Mouse (Mus musculus) MEL (cell line): ENCODE results near the gene Best1. TPM values are rescaled to one million over a fixed set of nuclear protein-coding genes. Genes with fewer than 3 reads are reported as not detected.
A peak's percentile ranks its signal among the peaks of the same experiment; 100 is the strongest.

Source experiments
- DNase-seq: peaks from one replicate; pipeline ENCODE4 v3.0.0; 2011; ENCODE audit warnings: low read depth, low spot score
- H3K27ac ChIP-seq: 2 replicates; pipeline ENCODE4 v1.5.1; 2012; ENCODE audit warnings: low read depth, mild to moderate bottlenecking, control low read depth, low read length, moderate library complexity; ENCODE audit not compliant: control insufficient read depth
- H3K27me3 ChIP-seq, 2 experiments: fragments of 150-350 bp in 1 of 2; sonication (generic) in 1 of 2; 2 replicates each; pipeline ENCODE4 v1.6.1; 2012; ENCODE audit warnings: low read length in 2 of 2, mild to moderate bottlenecking in 2 of 2, improper control_type of control experiment in 1 of 2, moderate library complexity in 1 of 2; ENCODE audit not compliant: insufficient read depth in 2 of 2, control insufficient read depth in 1 of 2
- H3K36me3 ChIP-seq, 2 experiments: 2 replicates each; pipeline ENCODE4 v1.6.1; 2012 to 2014; ENCODE audit warnings: low read length in 2 of 2, improper control_type of control experiment in 1 of 2, inconsistent platforms in 1 of 2, mild to moderate bottlenecking in 1 of 2; ENCODE audit not compliant: insufficient read depth in 2 of 2, control insufficient read depth in 1 of 2
- H3K4me1 ChIP-seq, 2 experiments: fragments of 150-350 bp in 1 of 2; sonication (generic) in 1 of 2; 2 replicates each; pipeline ENCODE4 v1.6.1; 2012; ENCODE audit warnings: low read length in 2 of 2, improper control_type of control experiment in 1 of 2, mild to moderate bottlenecking in 1 of 2; ENCODE audit not compliant: insufficient read depth in 2 of 2, control insufficient read depth in 1 of 2
- H3K4me3 ChIP-seq, 2 experiments: fragments of 150-350 bp in 1 of 2; sonication (generic) in 1 of 2; 2 replicates each; pipeline ENCODE4 v1.5.1; 2012; ENCODE audit warnings: low read depth in 2 of 2, low read length in 2 of 2, mild to moderate bottlenecking in 2 of 2, moderate library complexity in 2 of 2, control low read depth in 1 of 2, improper control_type of control experiment in 1 of 2; ENCODE audit not compliant: control insufficient read depth in 1 of 2, insufficient read depth in 1 of 2
- H3K79me2 ChIP-seq: 2 replicates; pipeline ENCODE4 v1.6.1; 2012; ENCODE audit warnings: mild to moderate bottlenecking, low read length, moderate library complexity; ENCODE audit not compliant: control insufficient read depth, poor library complexity, insufficient read depth
- H3K9ac ChIP-seq: 2 replicates; pipeline ENCODE4 v1.6.1; 2012; ENCODE audit warnings: low read depth, mild to moderate bottlenecking, control low read depth, low read length, moderate library complexity; ENCODE audit not compliant: control insufficient read depth, poor library complexity, severe bottlenecking
- H3K9me3 ChIP-seq: fragments of 150-350 bp; sonication (generic); replicated peaks from 2 replicates; pipeline ENCODE4 v1.6.1; 2012; ENCODE audit warnings: mild to moderate bottlenecking, low read length, improper control_type of control experiment, moderate library complexity; ENCODE audit not compliant: insufficient read depth
- CHD1 ChIP-seq: IDR thresholded peaks from 2 replicates; pipeline ENCODE4 v1.6.1; 2012; ENCODE audit warnings: low read depth, mild to moderate bottlenecking, inconsistent platforms, low read length, improper control_type of control experiment
- CTCF ChIP-seq, 3 experiments: IDR thresholded peaks in 2 of 3; conservative IDR thresholded peaks in 1 of 3; 2 replicates each; pipeline ENCODE4 v1.5.1; 2011 to 2012; ENCODE audit warnings: low read length in 3 of 3, low read depth in 2 of 3, mild to moderate bottlenecking in 2 of 3, improper control_type of control experiment in 1 of 3, inconsistent platforms in 1 of 3, mixed read lengths in 1 of 3, moderate library complexity in 1 of 3; ENCODE audit not compliant: control insufficient read depth in 1 of 3, insufficient read depth in 1 of 3, poor library complexity in 1 of 3, severe bottlenecking in 1 of 3
- E2F4 ChIP-seq: IDR thresholded peaks from 2 replicates; pipeline ENCODE4 v1.6.1; 2011; ENCODE audit warnings: low read depth, low read length, improper control_type of control experiment, borderline replicate concordance
- EP300 ChIP-seq, 2 experiments: IDR thresholded peaks; 2 replicates each; pipeline ENCODE4 v1.6.1; 2011; ENCODE audit warnings: improper control_type of control experiment in 2 of 2, low read length in 2 of 2, low read depth in 1 of 2, mild to moderate bottlenecking in 1 of 2
- ETS1 ChIP-seq: IDR thresholded peaks from 2 replicates; pipeline ENCODE4 v1.6.1; 2012; ENCODE audit warnings: low read depth, mild to moderate bottlenecking, inconsistent platforms, low read length, improper control_type of control experiment, moderate library complexity
- GABPA ChIP-seq: IDR thresholded peaks from 2 replicates; pipeline ENCODE4 v1.6.1; 2012; ENCODE audit warnings: low read depth, mild to moderate bottlenecking, inconsistent platforms, low read length, improper control_type of control experiment, moderate library complexity
- GATA1 ChIP-seq: IDR thresholded peaks from 2 replicates; pipeline ENCODE4 v1.6.1; 2011; ENCODE audit warnings: low read depth, low read length, improper control_type of control experiment
- JUND ChIP-seq: IDR thresholded peaks from 2 replicates; pipeline ENCODE4 v1.6.1; 2011; ENCODE audit warnings: low read depth, mild to moderate bottlenecking, improper control_type of control experiment, low read length
- MAFK ChIP-seq: IDR thresholded peaks from 2 replicates; pipeline ENCODE4 v1.6.1; 2011; ENCODE audit warnings: low read depth, mild to moderate bottlenecking, low read length, improper control_type of control experiment, borderline replicate concordance
- MAX ChIP-seq: IDR thresholded peaks from 2 replicates; pipeline ENCODE4 v1.6.1; 2011; ENCODE audit warnings: low read length, improper control_type of control experiment
- MEF2A ChIP-seq: IDR thresholded peaks from 2 replicates; pipeline ENCODE4 v1.6.1; 2014; ENCODE audit warnings: low read depth, mild to moderate bottlenecking, inconsistent platforms, low read length, improper control_type of control experiment; ENCODE audit not compliant: poor library complexity, insufficient replicate concordance, severe bottlenecking; ENCODE audit errors: extremely low read depth
- MXI1 ChIP-seq: IDR thresholded peaks from 2 replicates; pipeline ENCODE4 v1.6.1; 2011; ENCODE audit warnings: mild to moderate bottlenecking, low read depth, low read length, improper control_type of control experiment
- MYC ChIP-seq: IDR thresholded peaks from 2 replicates; pipeline ENCODE4 v1.6.1; 2011; ENCODE audit warnings: low read depth, mild to moderate bottlenecking, low read length, improper control_type of control experiment, moderate library complexity
- POLR2AphosphoS2 ChIP-seq: IDR thresholded peaks from 2 replicates; pipeline ENCODE4 v1.6.1; 2011; ENCODE audit warnings: low read length, improper control_type of control experiment
- POLR2AphosphoS5 ChIP-seq: IDR thresholded peaks from 2 replicates; pipeline ENCODE4 v1.6.1; 2012; ENCODE audit warnings: low read depth, borderline replicate concordance, mild to moderate bottlenecking, inconsistent platforms, low read length, moderate library complexity, mixed read lengths
- RAD21 ChIP-seq: IDR thresholded peaks from 2 replicates; pipeline ENCODE4 v1.6.1; 2011; ENCODE audit warnings: mild to moderate bottlenecking, low read depth, low read length, improper control_type of control experiment
- RCOR1 ChIP-seq: IDR thresholded peaks from 2 replicates; pipeline ENCODE4 v1.6.1; 2012; ENCODE audit warnings: low read depth, mild to moderate bottlenecking, inconsistent platforms, low read length, improper control_type of control experiment
- SIN3A ChIP-seq: IDR thresholded peaks from 2 replicates; pipeline ENCODE4 v1.6.1; 2012; ENCODE audit warnings: low read length, improper control_type of control experiment, inconsistent platforms
- SMC3 ChIP-seq: IDR thresholded peaks from 2 replicates; pipeline ENCODE4 v1.6.1; 2011; ENCODE audit warnings: low read depth, low read length, improper control_type of control experiment
- TAL1 ChIP-seq: IDR thresholded peaks from 2 replicates; pipeline ENCODE4 v1.6.1; 2012; ENCODE audit warnings: mild to moderate bottlenecking, inconsistent platforms, low read length, moderate library complexity, mixed read lengths
- TBP ChIP-seq: IDR thresholded peaks from 2 replicates; pipeline ENCODE4 v1.8.0; 2011; ENCODE audit warnings: low read depth, low read length, improper control_type of control experiment
- TCF12 ChIP-seq: IDR thresholded peaks from 2 replicates; pipeline ENCODE4 v1.6.1; 2014; ENCODE audit warnings: low read depth, mild to moderate bottlenecking, inconsistent platforms, low read length, improper control_type of control experiment, moderate library complexity
- UBTF ChIP-seq: IDR thresholded peaks from 2 replicates; pipeline ENCODE4 v1.6.1; 2012; ENCODE audit warnings: low read depth, mild to moderate bottlenecking, inconsistent platforms, low read length, improper control_type of control experiment, moderate library complexity, borderline replicate concordance; ENCODE audit not compliant: insufficient read depth
- USF1 ChIP-seq: IDR thresholded peaks from 2 replicates; pipeline ENCODE4 v1.6.1; 2014; ENCODE audit warnings: low read depth, mild to moderate bottlenecking, inconsistent platforms, low read length, improper control_type of control experiment, moderate library complexity
- ZC3H11A ChIP-seq: IDR thresholded peaks from 2 replicates; pipeline ENCODE4 v1.6.1; 2012; ENCODE audit warnings: low read depth, mild to moderate bottlenecking, inconsistent platforms, low read length, improper control_type of control experiment
- ZKSCAN1 ChIP-seq: IDR thresholded peaks from 2 replicates; pipeline ENCODE4 v1.6.1; 2012; ENCODE audit warnings: low read depth, mild to moderate bottlenecking, inconsistent platforms, low read length, improper control_type of control experiment, moderate library complexity
- ZMIZ1 ChIP-seq: IDR thresholded peaks from 2 replicates; pipeline ENCODE4 v1.6.1; 2012; ENCODE audit warnings: low read depth, mild to moderate bottlenecking, inconsistent platforms, low read length, improper control_type of control experiment, moderate library complexity
- polyA plus RNA-seq, 2 experiments: library from polyadenylated mRNA; stranded (reverse) in 1 of 2; unstranded in 1 of 2; fragments of >175 nt in 1 of 2; fragments of >200 nt in 1 of 2; gene quantifications; 2 replicates each; pipeline versions ENCODE4 v1.2.1 to v1.2.4; 2012; ENCODE audit warnings: low replicate concordance in 2 of 2, low read depth in 1 of 2; ENCODE audit not compliant: insufficient read length in 2 of 2, insufficient read depth in 1 of 2, missing spikeins in 1 of 2
- total RNA-seq: library from RNA; depleted of rRNA; stranded (reverse); fragments of 300-350 nt; gene quantifications from 2 replicates; pipeline ENCODE4 v1.2.3, GENCODE M21; 2012

The Best1 gene
- total and polyA plus RNA-seq, 3 experiments, result 0.08 TPM; not detected in 2

- no peaks in the 10 kb centered on the region for H3K9me3 ChIP-seq
- DNase-seq, result peak; percentile 56
- peaks cover 36 to 40% of the 10 kb centered on the region in 2 experiments for H3K4me1 ChIP-seq
- H3K36me3 ChIP-seq, result peaks cover 13 to 55% of the 10 kb centered on the region in 2 experiments
- peaks cover 25% of the 10 kb centered on the region for H3K79me2 ChIP-seq
- H3K27ac ChIP-seq, result peak within 1 kb of the TSS; percentile 90
- peak within 1 kb of the TSS; percentile 82 for H3K9ac ChIP-seq
- H3K4me3 ChIP-seq, result no peak within 1 kb of the TSS
- TF ChIP-seq RCOR1, result peak; percentile 67
- TF ChIP-seq EP300 (IDR thresholded peaks at IDR 0.05; ENCODE audit: low read depth in 1 of 2, low read length in 2 of 2), result peak; percentile 74 to 80
- TF ChIP-seq ZMIZ1, result no peak
- TF ChIP-seq GABPA, result no peak
- peak; percentile 69 for TF ChIP-seq ETS1
- peak; percentile 79; the same call in 1 of the 2 replicates for TF ChIP-seq MYC
- TF ChIP-seq POLR2AphosphoS2, result no peak
- no peak for TF ChIP-seq MEF2A
- TF ChIP-seq UBTF, result no peak
- TF ChIP-seq TBP, result no peak
- no peak for TF ChIP-seq POLR2AphosphoS5
- TF ChIP-seq SIN3A, result peak; percentile 65
- TF ChIP-seq MAFK, result no peak
- TF ChIP-seq JUND, result no peak
- no peak for TF ChIP-seq RAD21
- TF ChIP-seq USF1, result peak; percentile 56; the same call in 1 of the 2 replicates
- TF ChIP-seq CTCF (IDR thresholded peaks at IDR 0.05 in 2 of 3, conservative IDR thresholded peaks at IDR 0.05 in 1 of 3; ENCODE audit: control insufficient read depth in 1 of 3, insufficient read depth in 1 of 3, low read depth in 2 of 3, low read length in 3 of 3, poor library complexity in 1 of 3, severe bottlenecking in 1 of 3), result no peak
- no peak for TF ChIP-seq ZKSCAN1
- peak; percentile 70 for TF ChIP-seq TCF12
- no peak for TF ChIP-seq CHD1
- no peak for TF ChIP-seq SMC3
- TF ChIP-seq ZC3H11A, result no peak
- peak; percentile 29; the same call in 1 of the 2 replicates for TF ChIP-seq TAL1
- TF ChIP-seq E2F4, result no peak
- peak; percentile 66 for TF ChIP-seq GATA1
- TF ChIP-seq MAX, result no peak; the same call in 1 of the 2 replicates
- peak; percentile 61 for TF ChIP-seq MXI1
- no peaks in the 10 kb centered on the region for H3K27me3 ChIP-seq
Measured at GRCm38 (mm10) chr19:9980258-9980657, 21.2 kb downstream of the Best1 start, which contains the start of gene Fth1. Fth1 (plus strand) TSS chr19:9980598.
